Mouse (Mus musculus) hematopoietic stem cell, adult 5-6 weeks (primary cell): Measurements from ENCODE around the gene Rhox3e. TPM values are rescaled to one million over a fixed set of nuclear protein-coding genes. Genes with fewer than 3 reads are reported as not detected.
"Not testable (repeated sequence)": the region's sequence is repeated elsewhere in the genome, so short reads cannot be mapped to it uniquely, and the experiment has no call there.

Experiments
- ATAC-seq, 2 experiments: fragments of 125-278 bp in 1 of 2; replicated peaks in 1 of 2; 2 replicates each; pipeline ENCODE4 v1.8.0; 2016 to 2017; ENCODE audit warnings: inconsistent platforms in 2 of 2, mild to moderate bottlenecking in 2 of 2, moderate number of reproducible peaks in 2 of 2, low read depth in 1 of 2, moderate TSS enrichment in 1 of 2; ENCODE audit not compliant: low FRiP score in 2 of 2, poor library complexity in 2 of 2, severe bottlenecking in 2 of 2, insufficient read depth in 1 of 2, low TSS enrichment in 1 of 2
- total RNA-seq: library from RNA; stranded (forward); fragments of 172-1452, 232-1000 nt; gene quantifications from 2 replicates; pipeline ENCODE4 v1.2.3, GENCODE M21; 2017

The Rhox3e gene
- total RNA-seq: not detected in 2 replicates

GRCm38 (mm10) chrX:37541719-37542118, at the start of gene Rhox3e:
Rhox3e (plus strand) TSS chrX:37542019.
- not testable (repeated sequence) for ATAC-seq

- not testable (repeated sequence) for ATAC-seq
These were observed 27.8 kb upstream of the Rhox3e start, which contains the start of gene Rhox4d for GRCm38 (mm10) chrX:37514059-37514458. Rhox4d (plus strand) TSS chrX:37514359.

- ATAC-seq: not testable (repeated sequence)
These were observed 11.7 kb upstream of the Rhox3e start, which contains the start of gene Rhox2e for GRCm38 (mm10) chrX:37530152-37530551. Rhox2e (plus strand) TSS chrX:37530452.

GRCm38 (mm10) chrX:37557112-37557511, 15.3 kb downstream of the Rhox3e start, which contains the start of gene Rhox4e:
Rhox4e (plus strand) TSS chrX:37557412.
- ATAC-seq: not testable (repeated sequence)

- not testable (repeated sequence) for ATAC-seq
These were observed 29.3 kb downstream of the Rhox3e start, which contains the start of gene Rhox2f for GRCm38 (mm10) chrX:37571105-37571504. Rhox2f (plus strand) TSS chrX:37571405.

GRCm38 (mm10) chrX:37572638-37573037, 30.8 kb downstream of the Rhox3e start:
- not testable (repeated sequence) for ATAC-seq

- ATAC-seq: not testable (repeated sequence)
These were observed 38.9 kb downstream of the Rhox3e start, which contains the start of gene Rhox3f for GRCm38 (mm10) chrX:37580692-37581091. Rhox3f (plus strand) TSS chrX:37580992.

Other genes with a start within 250 kb of the Rhox3e start
- not detected in 2 replicates for gene Rhox3a2, start 162.0 kb upstream of the Rhox3e start, total RNA-seq
- gene Rhox4a2, start 151.2 kb upstream of the Rhox3e start, total RNA-seq: not detected in 2 replicates
- gene Rhox2b, start 130.0 kb upstream of the Rhox3e start, total RNA-seq: not detected in 2 replicates
- gene Rhox4b, start 109.5 kb upstream of the Rhox3e start, total RNA-seq: not detected in 2 replicates
- not detected in 2 replicates for gene Rhox2c, start 88.3 kb upstream of the Rhox3e start, total RNA-seq
- not detected in 2 replicates for gene Rhox3c, start 83.4 kb upstream of the Rhox3e start, total RNA-seq
- not detected in 2 replicates for gene Rhox4c, start 61.7 kb upstream of the Rhox3e start, total RNA-seq
- not detected in 2 replicates for gene Rhox2d, start 48.6 kb upstream of the Rhox3e start, total RNA-seq
- gene Rhox4d, start 27.7 kb upstream of the Rhox3e start, total RNA-seq: not detected in 2 replicates
- gene Rhox2e, start 11.6 kb upstream of the Rhox3e start, total RNA-seq: not detected in 2 replicates
- gene Rhox4e, start 15.4 kb downstream of the Rhox3e start, total RNA-seq: not detected in 2 replicates
- not detected in 2 replicates for gene Rhox2f, start 29.4 kb downstream of the Rhox3e start, total RNA-seq
- not detected in 2 replicates for gene Rhox3f, start 39.0 kb downstream of the Rhox3e start, total RNA-seq
- not detected in 2 replicates for gene Rhox4f, start 65.7 kb downstream of the Rhox3e start, total RNA-seq
- gene Rhox3g, start 86.6 kb downstream of the Rhox3e start, total RNA-seq: not detected in 2 replicates
- not detected in 2 replicates for gene Rhox2g, start 101.5 kb downstream of the Rhox3e start, total RNA-seq
- gene Rhox4g, start 109.3 kb downstream of the Rhox3e start, total RNA-seq: not detected in 2 replicates
- not detected in 2 replicates for gene Rhox3h, start 126.7 kb downstream of the Rhox3e start, total RNA-seq
- not detected in 2 replicates for gene Rhox2h, start 131.3 kb downstream of the Rhox3e start, total RNA-seq